Mouse (Mus musculus) limb, embryonic 10.5 days (tissue): ENCODE measurements at regions not wholly inside any gene's neighbourhood (a gene's known extent, or its start where the extent isn't known, plus 50 kb on each side); places are given as distances from the start of the nearest gene placed in this dataset.
"Not testable (repeated sequence)": the region's sequence is repeated elsewhere in the genome, so short reads cannot be mapped to it uniquely, and the experiment has no call there.

Experiments
- DNase-seq: peaks from one replicate; pipeline ENCODE4 v3.0.0-alpha.2; 2017; ENCODE audit warnings: low spot score
- H3K27ac ChIP-seq: fragments of 300-500 bp; sonication (generic); 2 replicates; pipeline ENCODE4 v1.5.1; 2016; ENCODE audit warnings: mild to moderate bottlenecking
- H3K27me3 ChIP-seq: fragments of 300-500 bp; sonication (generic); 2 replicates; pipeline ENCODE4 v1.6.1; 2016; ENCODE audit warnings: low read depth, mild to moderate bottlenecking; ENCODE audit not compliant: poor library complexity, severe bottlenecking
- H3K36me3 ChIP-seq: fragments of 300-500 bp; sonication (generic); 2 replicates; pipeline ENCODE4 v1.6.1; 2016; ENCODE audit warnings: mild to moderate bottlenecking, moderate library complexity
- H3K4me1 ChIP-seq: fragments of 300-500 bp; sonication (generic); 2 replicates; pipeline ENCODE4 v1.6.1; 2016
- H3K4me3 ChIP-seq: fragments of 300-500 bp; sonication (generic); 2 replicates; pipeline ENCODE4 v1.5.1; 2016; ENCODE audit warnings: mild to moderate bottlenecking, moderate library complexity
- H3K9me3 ChIP-seq: fragments of 300-500 bp; sonication (generic); replicated peaks from 2 replicates; pipeline ENCODE4 v1.6.1; 2016; ENCODE audit warnings: mild to moderate bottlenecking
- WGBS: fragments of 180-500 bp; shearing (Covaris S2); methylation state at CpG from one replicate; pipeline ENCODE4 v1.1.7; 2016; 5-methylcytosine and 5-hydroxymethylcytosine counted together

GRCm38 (mm10) chr16:79406216-79406615, 315.3 kb upstream of the Tmprss15 start:
- H3K36me3 ChIP-seq, result no peaks in the 10 kb centered on the region
- no peak overlapping the region for H3K27ac ChIP-seq
- no peaks in the 10 kb centered on the region for H3K4me1 ChIP-seq
- WGBS, result 70% methylated on average over 2 of the region's 2 CpGs
- H3K9me3 ChIP-seq, result no peaks in the 10 kb centered on the region
- H3K4me3 ChIP-seq, result no peak overlapping the region
- no peaks in the 10 kb centered on the region for H3K27me3 ChIP-seq
- DNase-seq, result no peak

DNA sequence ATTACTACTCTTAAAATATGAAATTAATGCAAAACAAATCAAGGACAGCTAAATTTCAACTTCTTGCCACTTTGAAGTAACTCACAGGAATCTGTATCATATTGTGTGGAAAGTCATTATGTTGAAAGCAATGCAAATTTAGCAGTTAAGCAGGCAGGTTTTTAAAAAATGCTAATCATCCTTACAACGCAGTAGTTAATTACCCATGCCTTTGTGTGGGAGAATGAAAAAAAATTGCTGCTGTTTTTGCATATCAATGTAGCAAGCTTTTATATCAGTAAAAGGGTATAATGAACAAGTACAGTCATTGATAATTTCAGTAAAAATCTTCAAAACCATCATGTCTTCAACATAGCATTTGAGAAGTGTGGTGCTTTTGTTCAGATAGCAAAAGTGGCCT, 313.2 kb upstream of the Tmprss15 start:
- Histone ChIP-seq H3K27me3 (no peaks in the 10 kb centered on the region), H3K4me1 (no peaks in the 10 kb centered on the region), H3K36me3 (no peaks in the 10 kb centered on the region), H3K27ac (no peak overlapping the region), H3K4me3 (no peak overlapping the region), H3K9me3 (no peaks in the 10 kb centered on the region)
- DNase-seq, result no peak
- 100% methylated on average over 1 of the region's 1 CpGs for WGBS

- 93% methylated on average over 3 of the region's 3 CpGs for WGBS
- H3K27ac ChIP-seq, result no peak overlapping the region
- no peak for DNase-seq
- no peaks in the 10 kb centered on the region for H3K9me3 ChIP-seq
- no peak overlapping the region for H3K4me3 ChIP-seq
- no peaks in the 10 kb centered on the region for H3K4me1 ChIP-seq
- H3K36me3 ChIP-seq, result no peaks in the 10 kb centered on the region
- H3K27me3 ChIP-seq, result no peaks in the 10 kb centered on the region
Observed at GRCm38 (mm10) chr16:79400100-79400499, 309.2 kb upstream of the Tmprss15 start.

- Histone ChIP-seq H3K9me3 (no peaks in the 10 kb centered on the region), H3K4me1 (no peaks in the 10 kb centered on the region), H3K27me3 (no peaks in the 10 kb centered on the region), H3K36me3 (no peaks in the 10 kb centered on the region), H3K27ac (no peak overlapping the region), H3K4me3 (no peak overlapping the region)
- WGBS, result 81% methylated on average over 2 of the region's 2 CpGs
- no peak for DNase-seq
Observed at GRCm38 (mm10) chr16:79398476-79398875, 307.6 kb upstream of the Tmprss15 start.

- H3K9me3 ChIP-seq, result no peaks in the 10 kb centered on the region
- H3K4me3 ChIP-seq, result no peak overlapping the region
- H3K36me3 ChIP-seq, result no peaks in the 10 kb centered on the region
- no peak for DNase-seq
- no peaks in the 10 kb centered on the region for H3K4me1 ChIP-seq
- H3K27me3 ChIP-seq, result no peaks in the 10 kb centered on the region
- H3K27ac ChIP-seq, result no peak overlapping the region
Observed at GRCm38 (mm10) chr16:79394425-79394824, 303.5 kb upstream of the Tmprss15 start.

DNA sequence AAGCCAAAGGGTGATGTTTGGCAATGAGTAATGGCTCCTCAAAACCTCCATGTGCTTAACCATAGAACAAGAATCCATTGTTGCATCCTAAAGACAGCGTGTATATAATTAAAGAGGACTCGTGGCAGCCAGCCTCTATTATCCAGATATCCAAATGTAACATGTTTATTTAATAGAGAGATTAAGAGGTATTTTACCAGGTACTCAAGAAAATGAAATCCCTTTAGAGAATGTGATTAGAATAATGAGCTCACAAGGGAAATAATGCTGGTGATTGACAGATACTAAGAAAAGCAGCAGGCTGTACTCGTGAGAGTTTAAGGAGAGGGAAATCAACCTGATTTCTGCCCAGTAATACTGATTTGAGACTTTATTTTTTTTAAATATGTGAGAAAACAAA, 295.5 kb upstream of the Tmprss15 start:
- 87% methylated on average over 3 of the region's 3 CpGs for WGBS
- no peaks in the 10 kb centered on the region for H3K9me3 ChIP-seq
- no peaks in the 10 kb centered on the region for H3K27me3 ChIP-seq
- no peak overlapping the region for H3K27ac ChIP-seq
- no peak for DNase-seq
- H3K4me3 ChIP-seq, result no peak overlapping the region
- H3K36me3 ChIP-seq, result no peaks in the 10 kb centered on the region
- H3K4me1 ChIP-seq, result no peaks in the 10 kb centered on the region

GRCm38 (mm10) chr16:79350127-79350526, 259.2 kb upstream of the Tmprss15 start:
- H3K9me3 ChIP-seq, result 0 out of 2 replicates have a peak, but pooled peaks cover 3% of the 10 kb centered on the region
- H3K4me1 ChIP-seq, result no peaks in the 10 kb centered on the region
- H3K4me3 ChIP-seq, result no peak overlapping the region
- no peak overlapping the region for H3K27ac ChIP-seq
- no peak for DNase-seq
- no peaks in the 10 kb centered on the region for H3K27me3 ChIP-seq
- no peaks in the 10 kb centered on the region for H3K36me3 ChIP-seq

DNA sequence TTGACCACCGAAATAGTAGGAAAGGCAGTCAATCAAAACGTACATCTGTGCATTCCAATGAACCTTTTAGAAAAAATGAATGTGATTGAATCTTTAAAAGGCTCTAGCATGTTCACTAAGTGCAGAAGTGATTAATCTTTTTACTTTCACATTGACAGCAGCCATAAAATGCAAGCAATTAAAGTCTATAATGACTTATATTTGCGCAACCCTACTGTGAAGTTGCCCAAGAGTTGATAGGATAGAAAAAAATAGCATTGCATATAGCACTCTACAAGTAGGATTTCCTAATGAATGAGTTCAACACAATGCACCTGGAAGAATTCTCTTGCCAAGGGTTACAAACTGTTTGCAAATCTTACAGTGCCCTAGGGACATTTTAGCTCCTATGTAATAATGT, 251.6 kb upstream of the Tmprss15 start:
- no peaks in the 10 kb centered on the region for H3K4me1 ChIP-seq
- H3K27ac ChIP-seq, result no peak overlapping the region
- H3K27me3 ChIP-seq, result no peaks in the 10 kb centered on the region
- no peaks in the 10 kb centered on the region for H3K36me3 ChIP-seq
- no peak overlapping the region for H3K4me3 ChIP-seq
- 39% methylated on average over 3 of the region's 3 CpGs for WGBS
- H3K9me3 ChIP-seq, result no peaks in the 10 kb centered on the region
- no peak for DNase-seq

DNA sequence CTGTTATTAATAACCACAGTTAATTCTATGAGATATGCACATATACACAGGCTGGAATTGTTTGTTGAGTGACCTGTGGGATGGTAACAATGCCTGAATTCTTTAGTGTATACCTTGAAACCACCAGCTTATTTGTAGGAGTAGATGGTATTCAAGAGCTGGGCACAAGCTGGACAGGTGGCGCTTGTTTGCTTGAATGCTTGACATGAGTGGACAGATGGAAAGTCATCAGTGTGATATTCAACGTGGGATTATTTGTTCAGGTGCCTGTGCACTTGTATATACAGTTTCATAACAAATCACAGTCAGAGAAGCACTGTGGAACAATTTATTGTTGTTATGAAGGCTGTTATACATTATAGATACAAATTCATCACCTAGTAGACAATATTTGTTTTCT, 245.5 kb upstream of the Tmprss15 start:
- H3K36me3 ChIP-seq, result no peaks in the 10 kb centered on the region
- H3K9me3 ChIP-seq, result no peaks in the 10 kb centered on the region
- WGBS, result 72% methylated on average over 2 of the region's 2 CpGs
- H3K4me3 ChIP-seq, result no peak overlapping the region
- no peak overlapping the region for H3K27ac ChIP-seq
- no peaks in the 10 kb centered on the region for H3K27me3 ChIP-seq
- no peaks in the 10 kb centered on the region for H3K4me1 ChIP-seq
- no peak for DNase-seq

DNA sequence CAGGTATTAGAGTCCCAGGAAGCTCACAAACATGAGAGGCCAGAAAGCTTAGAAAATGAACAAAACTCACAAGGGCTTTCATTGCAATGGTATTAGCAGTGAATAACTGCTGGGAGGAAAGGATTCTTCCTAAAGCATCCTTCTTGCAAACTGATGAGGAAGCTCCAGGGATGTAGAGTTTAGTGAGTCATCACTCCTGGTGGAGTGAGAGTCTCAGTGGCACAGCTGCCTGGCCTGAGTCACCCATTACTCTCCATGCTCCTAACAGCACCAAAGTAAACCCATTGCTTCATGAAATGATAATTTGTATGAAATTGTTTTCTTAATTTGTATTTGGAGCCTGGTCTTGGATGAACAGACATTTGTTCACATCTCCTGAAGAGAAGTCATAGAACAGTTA, 245.1 kb upstream of the Tmprss15 start:
- Histone ChIP-seq H3K4me1 (no peaks in the 10 kb centered on the region), H3K27me3 (no peaks in the 10 kb centered on the region), H3K27ac (no peak overlapping the region), H3K36me3 (no peaks in the 10 kb centered on the region), H3K9me3 (no peaks in the 10 kb centered on the region), H3K4me3 (no peak overlapping the region)
- DNase-seq, result no peak

DNA sequence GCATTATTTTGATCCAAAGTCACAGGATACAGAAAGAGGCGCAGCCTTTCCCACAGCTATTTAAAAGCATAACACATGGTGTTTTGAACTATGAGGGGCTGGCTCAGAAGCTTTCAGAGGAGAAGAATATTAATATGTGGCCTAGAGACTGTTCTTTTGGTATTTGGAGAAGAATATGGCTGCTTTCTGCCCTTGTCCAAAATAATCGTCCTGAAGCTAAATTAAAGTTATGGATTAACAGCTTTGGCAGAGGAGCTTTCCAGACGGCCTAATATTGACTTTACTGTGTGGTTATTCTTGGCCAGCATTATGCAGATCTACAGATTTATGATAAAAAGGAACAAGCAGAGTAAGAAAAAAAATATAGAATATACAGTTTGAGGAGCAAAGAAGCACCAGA, 222.4 kb upstream of the Tmprss15 start:
- Histone ChIP-seq H3K4me1 (no peaks in the 10 kb centered on the region), H3K27me3 (no peaks in the 10 kb centered on the region), H3K27ac (no peak overlapping the region), H3K4me3 (no peak overlapping the region), H3K36me3 (no peaks in the 10 kb centered on the region), H3K9me3 (no peaks in the 10 kb centered on the region)
- WGBS, result 90% methylated on average over 3 of the region's 3 CpGs
- DNase-seq, result no peak

DNA sequence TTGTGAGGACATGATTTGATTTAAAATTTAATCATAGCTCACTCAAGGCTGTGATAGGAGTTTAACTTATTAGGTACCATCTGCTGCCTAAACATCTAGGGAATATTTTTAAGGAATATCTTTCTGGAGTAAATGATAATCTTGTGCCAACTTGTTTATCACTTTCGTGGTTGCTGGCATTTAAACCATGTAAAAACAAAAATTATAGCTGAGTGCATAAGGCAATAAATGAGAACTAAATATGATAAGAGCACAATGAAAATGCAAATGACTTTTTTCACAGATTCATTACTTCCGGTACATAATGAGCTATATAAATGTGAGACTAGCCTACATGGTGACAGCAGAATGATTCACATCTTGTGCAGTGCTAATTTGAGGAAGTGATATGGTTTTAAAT, 221.8 kb upstream of the Tmprss15 start:
- H3K9me3 ChIP-seq, result no peaks in the 10 kb centered on the region
- no peak for DNase-seq
- H3K4me3 ChIP-seq, result no peak overlapping the region
- no peaks in the 10 kb centered on the region for H3K4me1 ChIP-seq
- 77% methylated on average over 2 of the region's 2 CpGs for WGBS
- no peak overlapping the region for H3K27ac ChIP-seq
- H3K27me3 ChIP-seq, result no peaks in the 10 kb centered on the region
- no peaks in the 10 kb centered on the region for H3K36me3 ChIP-seq

DNA sequence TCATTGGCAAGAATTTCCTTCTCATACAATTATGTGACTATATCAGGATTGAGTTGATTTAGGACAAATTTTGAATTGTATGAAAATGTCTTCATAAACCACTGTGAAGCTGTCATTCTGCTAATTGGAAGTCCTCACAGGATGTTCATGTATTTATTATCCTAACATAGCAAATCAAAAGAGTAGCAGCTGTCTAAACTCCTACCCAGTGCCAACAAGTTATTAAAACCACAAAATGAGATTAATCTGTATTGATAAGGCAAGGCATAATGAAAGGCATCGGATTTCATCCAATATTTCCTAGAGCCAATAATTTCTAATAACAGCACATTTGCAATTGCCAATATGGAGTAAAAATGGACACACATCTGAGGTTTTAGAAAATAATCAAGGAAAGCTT, 217.6 kb upstream of the Tmprss15 start:
- H3K27me3 ChIP-seq, result no peaks in the 10 kb centered on the region
- H3K4me3 ChIP-seq, result no peak overlapping the region
- no peaks in the 10 kb centered on the region for H3K4me1 ChIP-seq
- no peak for DNase-seq
- 89% methylated on average over 1 of the region's 1 CpGs for WGBS
- H3K9me3 ChIP-seq, result no peaks in the 10 kb centered on the region
- no peaks in the 10 kb centered on the region for H3K36me3 ChIP-seq
- no peak overlapping the region for H3K27ac ChIP-seq

DNA sequence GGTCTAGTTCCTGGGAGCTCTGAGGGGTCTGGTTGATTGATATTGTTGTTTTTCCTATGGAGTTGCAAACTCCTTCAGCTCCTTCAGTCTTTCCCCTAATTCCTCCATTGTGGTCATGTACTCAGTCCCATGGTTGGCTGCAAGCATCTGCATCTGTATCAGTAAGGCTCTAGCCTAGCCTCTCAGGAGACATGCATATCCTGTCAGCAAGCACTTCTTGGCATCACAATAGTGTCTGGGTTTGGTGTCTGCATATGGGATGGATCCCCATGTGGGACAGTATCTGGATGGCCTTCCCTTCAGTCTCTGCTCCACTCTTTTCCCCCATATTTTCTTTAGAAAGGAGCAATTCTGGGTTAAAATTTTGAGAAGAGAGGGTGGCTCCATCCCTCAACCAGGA, 205.7 kb upstream of the Tmprss15 start:
- not testable (repeated sequence) for H3K9me3 ChIP-seq, H3K27ac ChIP-seq, DNase-seq, H3K36me3 ChIP-seq, H3K27me3 ChIP-seq, H3K4me1 ChIP-seq, H3K4me3 ChIP-seq

DNA sequence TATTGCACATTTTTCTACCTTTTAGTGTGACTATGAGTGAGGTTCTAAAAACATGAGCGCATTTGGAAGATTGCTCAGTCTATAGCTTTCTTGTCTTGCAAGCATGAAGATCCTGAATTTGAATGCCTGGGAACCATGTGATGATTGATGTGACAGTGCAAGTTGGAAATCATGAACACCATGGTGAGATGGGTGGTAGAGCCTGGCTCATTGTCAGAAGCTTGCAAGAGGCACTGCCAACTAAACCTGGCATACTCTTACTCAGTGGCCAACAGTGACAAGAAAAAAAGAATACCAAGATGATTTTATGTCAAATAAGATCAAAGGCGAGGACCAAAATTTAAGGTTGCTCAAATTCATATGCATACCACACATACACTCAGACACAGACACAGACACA, 188.1 kb upstream of the Tmprss15 start:
- WGBS, result 91% methylated on average over 2 of the region's 2 CpGs
- no peaks in the 10 kb centered on the region for H3K36me3 ChIP-seq
- no peaks in the 10 kb centered on the region for H3K4me1 ChIP-seq
- H3K4me3 ChIP-seq, result no peak overlapping the region
- DNase-seq, result no peak
- H3K27ac ChIP-seq, result no peak overlapping the region
- no peaks in the 10 kb centered on the region for H3K27me3 ChIP-seq
- H3K9me3 ChIP-seq, result no peaks in the 10 kb centered on the region
